Mouse (Mus musculus) heart, embryonic 16.5 days (tissue): ENCODE measurements around the gene Kyat3. TPM values are rescaled to one million over a fixed set of nuclear protein-coding genes. Genes with fewer than 3 reads are reported as not detected.

Source experiments
- polyA plus RNA-seq: library from polyadenylated mRNA; unstranded; fragments of >200 nt; fragmentation: Nextera tagmentation; extraction: Ambion mirVana; gene quantifications from 2 replicates; pipeline ENCODE4 v1.2.1, GENCODE M21; 2015

Gene Kyat3
- polyA plus RNA-seq, 1 experiment from 2014 or later = 15.6 TPM

Other genes starting within 250 kb of the Kyat3 start
- 0.19 and 0.21 TPM in 2 replicates for gene Gbp5, start 207.1 kb upstream of the Kyat3 start, polyA plus RNA-seq
- 4.5 and 7.2 TPM in 2 replicates for gene Gbp7, start 170.7 kb upstream of the Kyat3 start, polyA plus RNA-seq
- 2.9 and 4.3 TPM in 2 replicates for gene Gbp3, start 141.0 kb upstream of the Kyat3 start, polyA plus RNA-seq
- gene Gbp2b, start 106.2 kb upstream of the Kyat3 start, polyA plus RNA-seq = not detected in 2 replicates
- gene Gbp2, start 80.4 kb upstream of the Kyat3 start, polyA plus RNA-seq = 2.5 and 4.7 TPM in 2 replicates
- gene Gtf2b, start 64.0 kb downstream of the Kyat3 start, polyA plus RNA-seq = 65.1 and 76.5 TPM in 2 replicates
- 31.5 and 34.6 TPM in 2 replicates for gene Pkn2, start 181.0 kb downstream of the Kyat3 start, polyA plus RNA-seq